Mouse (Mus musculus) kidney, postnatal 14 days (tissue): Measurements from ENCODE around the gene Styx.
A peak's percentile ranks its signal among the peaks of the same experiment; 100 is the strongest.
"Not testable (repeated sequence)": the region's sequence is repeated elsewhere in the genome, so short reads cannot be mapped to it uniquely, and the experiment has no call there.

Experiments used
- DNase-seq: peaks from one replicate; pipeline ENCODE4 v3.0.0; 2022; ENCODE audit warnings: mixed read lengths

Styx gene

GRCm38 (mm10) chr14:45364211-45365195, 13.6 kb downstream of the Styx start:
- DNase-seq, result no peak

GRCm38 (mm10) chr14:45365196-45365587, 14.3 kb downstream of the Styx start:
- no peak for DNase-seq

- DNase-seq, result peak; percentile 49
Measured at GRCm38 (mm10) chr14:45378771-45379170, 27.9 kb downstream of the Styx start.

- DNase-seq, result no peak
Measured at GRCm38 (mm10) chr14:45380756-45381155, 29.9 kb downstream of the Styx start.

GRCm38 (mm10) chr14:45382912-45383311, 32.0 kb downstream of the Styx start:
- no peak for DNase-seq

GRCm38 (mm10) chr14:45385596-45385995, 34.7 kb downstream of the Styx start:
- no peak for DNase-seq

GRCm38 (mm10) chr14:45387480-45387879, 36.6 kb downstream of the Styx start:
- peak; percentile 37 for DNase-seq

GRCm38 (mm10) chr14:45388345-45389181, 37.7 kb downstream of the Styx start:
- DNase-seq, result peak; percentile 97

GRCm38 (mm10) chr14:45389194-45389593, 38.3 kb downstream of the Styx start:
- no peak for DNase-seq

GRCm38 (mm10) chr14:45399836-45400235, 48.9 kb downstream of the Styx start:
- DNase-seq, result no peak

- DNase-seq, result no peak
Measured at GRCm38 (mm10) chr14:45403651-45404050, 52.8 kb downstream of the Styx start.

- not testable (repeated sequence) for DNase-seq
Measured at GRCm38 (mm10) chr14:45404813-45405212, 53.9 kb downstream of the Styx start, which contains the start of gene Gnpnat1. TSS of gene Gnpnat1 (minus strand) at chr14:45404913.

GRCm38 (mm10) chr14:45416265-45416664, 65.4 kb downstream of the Styx start:
- no peak for DNase-seq

- DNase-seq, result no peak
Measured at GRCm38 (mm10) chr14:45418553-45418952, 67.7 kb downstream of the Styx start.

GRCm38 (mm10) chr14:45419323-45419722, 68.4 kb downstream of the Styx start:
- no peak for DNase-seq

GRCm38 (mm10) chr14:45422371-45422770, 71.5 kb downstream of the Styx start:
- no peak for DNase-seq

GRCm38 (mm10) chr14:45423220-45423619, 72.3 kb downstream of the Styx start:
- DNase-seq, result peak; percentile 69

- DNase-seq, result peak; percentile 74
Measured at GRCm38 (mm10) chr14:45430066-45430842, 79.4 kb downstream of the Styx start.

GRCm38 (mm10) chr14:45432003-45432402, 81.1 kb downstream of the Styx start:
- DNase-seq, result no peak

- no peak for DNase-seq
Measured at GRCm38 (mm10) chr14:45434220-45434619, 83.3 kb downstream of the Styx start.

- no peak for DNase-seq
Measured at GRCm38 (mm10) chr14:45438250-45438930, 87.5 kb downstream of the Styx start.

- DNase-seq, result no peak
Measured at GRCm38 (mm10) chr14:45438931-45439275, 88.0 kb downstream of the Styx start.
